Mouse (Mus musculus): ENCODE results near the gene Tagap1. TPM values are rescaled to one million over a fixed set of nuclear protein-coding genes. Genes with fewer than 3 reads are reported as not detected.
"Not testable (repeated sequence)": the region's sequence is repeated elsewhere in the genome, so short reads cannot be mapped to it uniquely, and the experiment has no call there.

Tagap1 gene
- total and polyA plus RNA-seq, 2 experiments, result 7.0 to 10.9 TPM

DNA sequence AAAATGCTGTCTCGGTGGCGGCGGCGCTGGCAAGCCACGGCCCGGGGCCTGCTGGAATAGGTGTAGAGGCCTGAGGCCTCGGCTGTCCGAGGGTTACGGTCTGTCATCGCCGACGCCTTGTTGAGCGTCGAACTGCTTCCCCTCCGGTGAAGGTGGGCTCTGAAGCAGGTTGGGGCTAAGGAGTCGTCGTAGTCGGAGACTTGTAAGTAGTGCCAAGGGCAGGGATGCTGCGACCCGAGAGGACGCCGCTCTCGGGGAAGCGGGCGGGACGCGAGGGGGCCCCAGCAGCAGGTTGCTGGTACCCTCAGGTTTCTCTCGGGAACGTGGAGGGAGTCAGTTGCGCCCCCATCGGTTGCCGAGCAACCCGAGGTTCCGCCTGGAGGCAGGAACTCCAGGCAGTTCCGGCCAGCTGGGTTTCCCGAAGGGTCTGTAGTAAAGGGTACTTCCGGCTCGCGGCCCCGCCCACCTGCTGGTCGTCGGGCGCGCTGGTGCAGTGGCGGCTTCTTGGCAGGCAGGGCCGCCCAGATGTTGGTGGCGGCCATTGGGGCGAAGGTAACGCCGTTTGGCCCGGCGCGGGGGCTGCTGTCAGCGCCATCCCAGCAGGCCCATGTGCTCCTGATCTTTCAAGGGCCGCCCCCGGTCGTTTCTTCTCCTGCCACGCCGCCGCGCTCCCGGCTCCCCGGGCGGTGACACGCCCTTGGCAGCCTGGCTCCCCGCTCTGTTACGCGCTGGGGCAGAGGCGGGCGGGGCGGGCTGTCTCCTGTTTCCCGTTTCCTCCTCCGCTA lies 12.8 kb downstream of the Tagap1 start, which contains the start of gene Rsph3b:
TSS of gene Rsph3b (minus strand) at position 699 of the 785 bp plus-strand sequence.
- DNase-seq (ENCODE audit: extremely low read depth, low read depth, low spot score), result peak; percentile 53
- H3K4me1 ChIP-seq (ENCODE audit: control insufficient read depth, insufficient read depth, low read length); H3K36me3 ChIP-seq (ENCODE audit: control insufficient read depth, insufficient read depth, low read length); H3K79me2 ChIP-seq (ENCODE audit: control insufficient read depth, insufficient read depth, low read length); H3K27me3 ChIP-seq (ENCODE audit: control insufficient read depth, insufficient read depth, low read length): not testable (repeated sequence)
- Histone ChIP-seq H3K4me3 (ENCODE audit: insufficient read depth, low read depth, low read length) (peak within 1 kb of the TSS; percentile 97), H3K27ac (replicated peaks; ENCODE audit: insufficient read depth, low read depth, low read length) (peak within 1 kb of the TSS; percentile 88), H3K9ac (ENCODE audit: low read depth, low read length) (peak within 1 kb of the TSS; percentile 86)
- under 1% methylated on average over 73 of the region's 73 CpGs for WGBS

GRCm38 (mm10) chr17:6947637-6947983 lies 13.3 kb downstream of the Tagap1 start:
- 0% methylated on average over 1 of the region's 8 CpGs for WGBS
- H3K27me3 ChIP-seq (ENCODE audit: control insufficient read depth, insufficient read depth, low read length); H3K27ac ChIP-seq (replicated peaks; ENCODE audit: insufficient read depth, low read depth, low read length): not testable (repeated sequence)

DNA sequence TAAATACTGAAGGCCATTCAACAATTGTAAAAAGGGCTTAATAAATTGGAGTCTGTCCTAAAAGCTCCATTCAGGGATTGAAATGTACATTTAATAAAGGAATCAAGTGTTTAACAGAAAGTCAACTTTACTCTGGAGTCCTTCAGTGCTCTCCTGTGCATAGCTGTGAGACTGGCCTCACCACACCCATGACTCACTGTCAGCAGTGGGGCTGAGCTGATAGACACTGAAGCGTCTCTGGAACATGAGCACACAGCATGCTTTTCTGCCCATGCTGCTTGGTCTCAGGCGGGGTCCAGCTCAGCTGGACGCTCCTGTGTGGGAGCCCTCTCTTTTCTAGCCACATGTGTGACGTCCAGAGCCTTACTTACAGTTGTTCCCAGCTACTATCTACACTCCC lies 18.4 kb downstream of the Tagap1 start:
- H3K4me1 ChIP-seq (ENCODE audit: control insufficient read depth, insufficient read depth, low read length); H3K9ac ChIP-seq (ENCODE audit: low read depth, low read length); DNase-seq (ENCODE audit: extremely low read depth, low read depth, low spot score); H3K27me3 ChIP-seq (ENCODE audit: control insufficient read depth, insufficient read depth, low read length); H3K79me2 ChIP-seq (ENCODE audit: control insufficient read depth, insufficient read depth, low read length); H3K4me3 ChIP-seq (ENCODE audit: insufficient read depth, low read depth, low read length); H3K27ac ChIP-seq (replicated peaks; ENCODE audit: insufficient read depth, low read depth, low read length); H3K36me3 ChIP-seq (ENCODE audit: control insufficient read depth, insufficient read depth, low read length): not testable (repeated sequence)
- no CpG with 5 or more reads among the region's 4 CpGs for WGBS

More at GRCm38 (mm10) chr17:6947637-6947983, 13.3 kb downstream of the Tagap1 start:
- Histone ChIP-seq H3K4me3 (ENCODE audit: insufficient read depth, low read depth, low read length) (peak overlapping the region; percentile 97; the same call in 1 of the 2 replicates), H3K9ac (ENCODE audit: low read depth, low read length) (peak overlapping the region; percentile 86; the same call in 1 of the 2 replicates)
- DNase-seq (ENCODE audit: extremely low read depth, low read depth, low spot score); H3K36me3 ChIP-seq (ENCODE audit: control insufficient read depth, insufficient read depth, low read length); H3K79me2 ChIP-seq (ENCODE audit: control insufficient read depth, insufficient read depth, low read length); H3K4me1 ChIP-seq (ENCODE audit: control insufficient read depth, insufficient read depth, low read length): not testable (repeated sequence)

- H3K9ac ChIP-seq (ENCODE audit: low read depth, low read length); H3K4me3 ChIP-seq (ENCODE audit: insufficient read depth, low read depth, low read length); H3K27ac ChIP-seq (replicated peaks; ENCODE audit: insufficient read depth, low read depth, low read length); H3K27me3 ChIP-seq (ENCODE audit: control insufficient read depth, insufficient read depth, low read length); DNase-seq (ENCODE audit: extremely low read depth, low read depth, low spot score); H3K79me2 ChIP-seq (ENCODE audit: control insufficient read depth, insufficient read depth, low read length); H3K4me1 ChIP-seq (ENCODE audit: control insufficient read depth, insufficient read depth, low read length); H3K36me3 ChIP-seq (ENCODE audit: control insufficient read depth, insufficient read depth, low read length): not testable (repeated sequence)
- WGBS, result 98% methylated on average over 7 of the region's 7 CpGs
These were observed 29.3 kb downstream of the Tagap1 start for GRCm38 (mm10) chr17:6931625-6932024.

DNA sequence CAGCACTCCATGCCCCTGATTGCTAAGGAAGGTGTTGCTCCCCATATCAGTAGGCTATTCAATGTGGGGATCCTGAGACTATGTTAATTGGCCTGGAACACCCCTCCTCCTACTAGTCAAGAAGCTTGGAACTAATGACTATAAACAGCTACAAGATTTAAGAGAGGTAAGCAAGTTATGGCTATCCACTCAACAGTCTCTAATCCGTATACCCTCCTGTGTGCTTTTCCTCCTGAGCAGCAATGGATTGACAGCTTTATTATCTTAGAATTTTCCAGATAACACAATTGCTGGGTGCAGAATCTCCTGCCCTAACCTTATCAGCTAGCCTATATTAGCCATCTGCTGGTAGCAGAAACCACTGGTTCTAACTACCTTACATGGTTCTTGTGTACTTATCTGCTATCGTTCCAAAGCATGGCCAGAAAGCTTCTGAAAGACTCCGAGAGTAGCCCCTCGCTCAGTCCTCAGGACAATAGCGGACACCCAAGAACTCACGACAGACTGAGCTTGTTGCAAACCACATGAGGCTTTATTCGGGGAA lies 40.5 kb downstream of the Tagap1 start:
- H3K27me3 ChIP-seq (ENCODE audit: control insufficient read depth, insufficient read depth, low read length); H3K79me2 ChIP-seq (ENCODE audit: control insufficient read depth, insufficient read depth, low read length); H3K36me3 ChIP-seq (ENCODE audit: control insufficient read depth, insufficient read depth, low read length); H3K4me1 ChIP-seq (ENCODE audit: control insufficient read depth, insufficient read depth, low read length); H3K27ac ChIP-seq (replicated peaks; ENCODE audit: insufficient read depth, low read depth, low read length); H3K9ac ChIP-seq (ENCODE audit: low read depth, low read length); H3K4me3 ChIP-seq (ENCODE audit: insufficient read depth, low read depth, low read length); DNase-seq (ENCODE audit: extremely low read depth, low read depth, low spot score): not testable (repeated sequence)
- 94% methylated on average over 7 of the region's 7 CpGs for WGBS

DNA sequence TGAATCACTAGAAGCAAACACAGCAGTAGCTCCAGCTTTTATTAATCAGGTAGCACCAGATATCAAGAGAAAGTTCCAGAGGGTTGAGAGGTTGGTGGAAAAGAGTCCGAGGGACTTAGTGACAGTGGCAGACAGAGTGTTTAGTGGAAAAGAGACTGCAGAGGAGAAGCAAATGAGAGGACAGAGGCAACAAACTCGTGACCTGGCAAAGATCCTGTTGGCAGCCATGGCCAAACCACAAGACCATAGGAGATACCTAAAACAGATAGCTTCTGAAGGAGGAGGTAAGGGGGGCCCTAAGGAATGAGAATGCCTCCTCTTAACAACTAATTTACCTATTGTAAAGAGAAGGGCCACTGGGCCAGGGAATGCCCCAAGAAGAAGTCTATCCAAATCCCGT lies 41.6 kb downstream of the Tagap1 start:
- H3K27me3 ChIP-seq (ENCODE audit: control insufficient read depth, insufficient read depth, low read length); H3K9ac ChIP-seq (ENCODE audit: low read depth, low read length); H3K4me3 ChIP-seq (ENCODE audit: insufficient read depth, low read depth, low read length); H3K4me1 ChIP-seq (ENCODE audit: control insufficient read depth, insufficient read depth, low read length); H3K36me3 ChIP-seq (ENCODE audit: control insufficient read depth, insufficient read depth, low read length); DNase-seq (ENCODE audit: extremely low read depth, low read depth, low spot score); H3K27ac ChIP-seq (replicated peaks; ENCODE audit: insufficient read depth, low read depth, low read length); H3K79me2 ChIP-seq (ENCODE audit: control insufficient read depth, insufficient read depth, low read length): not testable (repeated sequence)
- WGBS, result 94% methylated on average over 3 of the region's 3 CpGs

DNA sequence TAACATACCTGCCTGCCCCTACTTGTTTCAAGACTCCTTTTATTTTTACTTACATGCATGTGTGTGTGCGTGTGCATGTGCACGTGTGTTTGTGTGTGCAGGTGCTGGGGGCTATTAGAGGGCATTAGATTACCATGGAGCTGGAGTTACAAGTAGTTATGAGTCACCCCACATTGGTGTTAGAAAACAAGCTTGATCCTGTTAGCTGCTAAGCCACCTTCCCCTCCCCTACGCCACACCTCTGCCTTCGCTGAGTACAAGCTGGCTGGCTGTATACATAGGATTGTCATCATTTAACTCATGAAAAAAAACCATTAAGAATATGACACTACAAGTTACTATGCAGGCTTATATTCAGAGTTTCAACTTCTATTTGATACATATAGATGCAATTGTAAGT lies 45.7 kb downstream of the Tagap1 start:
- not testable (repeated sequence) for H3K4me1 ChIP-seq (ENCODE audit: control insufficient read depth, insufficient read depth, low read length); H3K9ac ChIP-seq (ENCODE audit: low read depth, low read length); H3K27ac ChIP-seq (replicated peaks; ENCODE audit: insufficient read depth, low read depth, low read length); DNase-seq (ENCODE audit: extremely low read depth, low read depth, low spot score); H3K4me3 ChIP-seq (ENCODE audit: insufficient read depth, low read depth, low read length); H3K79me2 ChIP-seq (ENCODE audit: control insufficient read depth, insufficient read depth, low read length); H3K36me3 ChIP-seq (ENCODE audit: control insufficient read depth, insufficient read depth, low read length); H3K27me3 ChIP-seq (ENCODE audit: control insufficient read depth, insufficient read depth, low read length)
- WGBS, result 97% methylated on average over 3 of the region's 4 CpGs

GRCm38 (mm10) chr17:6914066-6914465 lies 46.9 kb downstream of the Tagap1 start:
- not testable (repeated sequence) for DNase-seq (ENCODE audit: extremely low read depth, low read depth, low spot score); H3K4me1 ChIP-seq (ENCODE audit: control insufficient read depth, insufficient read depth, low read length); H3K4me3 ChIP-seq (ENCODE audit: insufficient read depth, low read depth, low read length); H3K9ac ChIP-seq (ENCODE audit: low read depth, low read length); H3K27me3 ChIP-seq (ENCODE audit: control insufficient read depth, insufficient read depth, low read length); H3K36me3 ChIP-seq (ENCODE audit: control insufficient read depth, insufficient read depth, low read length); H3K27ac ChIP-seq (replicated peaks; ENCODE audit: insufficient read depth, low read depth, low read length); H3K79me2 ChIP-seq (ENCODE audit: control insufficient read depth, insufficient read depth, low read length)
- 93% methylated on average over 1 of the region's 6 CpGs for WGBS
